Mouse (Mus musculus): Measurements from ENCODE around the gene Trappc6a.

Trappc6a gene

GRCm38 (mm10) chr7:19561431-19561764 is 53.2 kb downstream of the Trappc6a start:
- DNase-seq (ENCODE audit: extremely low read depth, low read depth): no peak

GRCm38 (mm10) chr7:19561765-19562642 is 53.8 kb downstream of the Trappc6a start:
- DNase-seq (ENCODE audit: extremely low read depth, low read depth): peak; percentile 86

- DNase-seq (ENCODE audit: extremely low read depth, low read depth): no peak
These were observed 54.6 kb downstream of the Trappc6a start, which contains the start of gene Ppp1r37 for GRCm38 (mm10) chr7:19562643-19563410. TSS of gene Ppp1r37 (minus strand) at chr7:19563076.

GRCm38 (mm10) chr7:19563884-19564283 is 55.7 kb downstream of the Trappc6a start:
- peak; percentile 63 for DNase-seq (ENCODE audit: extremely low read depth, low read depth)

GRCm38 (mm10) chr7:19564455-19564854 is 56.3 kb downstream of the Trappc6a start:
- DNase-seq (ENCODE audit: extremely low read depth, low read depth): peak; percentile 28

Data from MEL-GATA-1-ER (cell line).